Mouse (Mus musculus): ENCODE measurements around the gene Slfn2.
"Not testable (repeated sequence)": the region's sequence is repeated elsewhere in the genome, so short reads cannot be mapped to it uniquely, and the experiment has no call there.

Slfn2 gene

DNA sequence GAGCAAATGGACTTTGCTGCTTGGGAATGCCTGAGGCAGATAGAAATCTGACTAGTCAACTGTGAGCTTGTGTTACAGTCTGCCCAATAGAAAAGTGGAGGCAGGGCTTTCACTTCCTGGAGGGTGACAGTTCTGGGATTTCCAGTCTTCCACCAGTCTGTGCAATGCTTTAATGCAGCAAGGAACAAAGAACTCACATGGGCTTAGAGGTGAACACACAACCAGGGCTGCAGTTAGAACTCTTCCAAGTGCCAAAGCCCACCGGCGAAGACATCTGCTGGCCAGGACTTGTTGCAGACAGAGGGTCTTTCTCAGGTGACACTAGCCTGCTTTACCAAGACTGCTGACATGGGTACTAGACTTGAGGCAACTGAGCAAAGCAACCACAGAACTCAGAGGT is at the start of gene Slfn2:
TSS of gene Slfn2 (plus strand) at position 167 of the 400 bp plus-strand sequence.
- peak; percentile 75 for DNase-seq (ENCODE audit: low spot score in 2 of 2)

DNA sequence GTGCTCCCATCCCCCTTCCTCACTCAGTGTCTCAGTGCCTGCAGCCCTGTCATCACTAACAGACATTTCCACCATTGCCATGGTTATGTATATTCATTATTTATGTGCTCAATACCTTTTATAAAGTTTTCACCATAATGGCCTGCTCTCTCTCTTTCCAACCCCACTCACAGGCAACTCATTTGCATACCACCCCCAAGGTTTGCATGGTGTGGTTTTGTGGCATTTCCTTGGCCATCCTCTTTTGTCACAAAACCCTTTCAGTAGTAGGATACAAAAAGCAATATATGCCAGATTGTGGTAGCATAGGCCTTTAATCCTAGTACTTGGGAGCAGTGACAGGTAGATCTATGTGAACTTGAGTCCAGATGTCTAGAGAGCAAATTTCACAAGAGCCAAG is 48.8 kb upstream of the Slfn2 start:
- peak; percentile 43 to 44 for DNase-seq (ENCODE audit: low spot score in 2 of 2)

DNA sequence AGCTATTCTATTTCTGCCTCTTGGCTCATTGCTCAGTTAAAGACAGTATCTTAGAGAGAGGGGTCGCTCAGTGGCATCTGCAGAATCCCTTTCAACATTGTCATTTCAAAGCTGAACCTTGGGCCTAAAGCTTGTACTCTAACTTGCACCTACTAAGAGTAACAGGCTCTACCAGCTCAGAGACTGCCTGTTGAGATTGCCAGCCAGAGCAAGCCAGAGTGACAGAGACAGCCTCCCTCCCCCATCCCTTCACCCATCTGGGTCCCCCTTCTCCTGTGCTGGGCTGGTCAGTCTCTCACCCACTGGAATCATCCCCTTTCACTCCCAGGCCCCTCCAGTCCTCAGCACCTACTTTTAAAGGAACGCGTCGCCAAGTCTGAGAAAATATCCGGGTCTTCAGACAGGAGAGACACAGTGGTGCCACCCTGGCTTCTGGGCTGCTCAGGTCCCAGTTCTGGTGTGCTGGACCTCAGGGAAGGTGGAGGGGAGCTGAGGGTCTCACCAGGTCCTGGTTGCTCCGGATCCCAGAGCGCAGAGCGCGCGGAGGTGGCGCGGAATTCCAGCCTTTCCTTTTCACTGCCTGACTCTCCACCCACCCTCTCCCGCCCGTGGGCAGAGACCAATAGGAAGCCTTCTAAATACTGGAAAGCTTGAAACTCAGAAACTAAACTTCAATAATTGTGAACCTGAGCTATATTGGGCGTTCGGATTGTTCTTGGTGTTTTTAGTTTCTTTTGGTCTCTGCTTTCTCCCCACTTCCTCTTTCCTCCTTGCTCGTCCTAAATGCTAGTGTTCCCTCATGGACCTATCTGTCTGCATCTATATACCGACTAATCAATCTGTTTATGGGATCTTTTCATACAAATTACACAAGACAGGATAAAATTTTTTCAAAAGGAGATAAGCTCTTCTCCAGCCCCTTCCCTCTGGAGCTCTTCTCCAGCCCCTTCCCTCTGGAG is 45.1 kb upstream of the Slfn2 start:
- peak; percentile 11 to 29 for DNase-seq (ENCODE audit: low spot score in 2 of 2)

DNA sequence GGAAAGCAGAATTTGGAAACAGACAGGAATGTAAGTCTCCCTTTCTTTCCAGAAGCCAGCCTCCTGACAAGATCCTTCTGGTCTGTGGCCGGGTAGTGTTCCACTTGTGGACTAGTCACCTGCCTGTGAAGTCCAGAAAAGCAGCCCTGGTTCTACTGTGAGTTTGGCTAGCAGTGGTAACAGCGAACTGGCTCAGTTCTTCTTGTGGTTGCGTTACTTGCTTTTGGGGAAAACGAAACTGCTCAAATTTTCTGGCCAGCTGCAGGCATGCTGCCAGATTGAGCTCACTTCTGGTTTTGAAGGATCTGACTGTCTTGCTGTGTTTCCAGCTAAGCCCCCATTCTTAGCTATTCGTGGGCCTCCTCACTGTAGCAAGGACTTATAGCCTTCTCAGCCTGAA is 44.3 kb upstream of the Slfn2 start, which contains the start of gene Slfn8:
TSS of gene Slfn8 (minus strand) at position 190 of the 400 bp plus-strand sequence.
- DNase-seq (ENCODE audit: low spot score in 2 of 2): peak; percentile 70 to 72

GRCm38 (mm10) chr11:83038686-83039085 is 26.2 kb upstream of the Slfn2 start:
- not testable (repeated sequence) for DNase-seq (ENCODE audit: low spot score in 2 of 2)

- DNase-seq (ENCODE audit: low spot score in 2 of 2): no peak
These were observed 25.8 kb upstream of the Slfn2 start for GRCm38 (mm10) chr11:83039156-83039555.

GRCm38 (mm10) chr11:83039796-83040195 is 25.1 kb upstream of the Slfn2 start:
- no peak for DNase-seq (ENCODE audit: low spot score in 2 of 2)

DNA sequence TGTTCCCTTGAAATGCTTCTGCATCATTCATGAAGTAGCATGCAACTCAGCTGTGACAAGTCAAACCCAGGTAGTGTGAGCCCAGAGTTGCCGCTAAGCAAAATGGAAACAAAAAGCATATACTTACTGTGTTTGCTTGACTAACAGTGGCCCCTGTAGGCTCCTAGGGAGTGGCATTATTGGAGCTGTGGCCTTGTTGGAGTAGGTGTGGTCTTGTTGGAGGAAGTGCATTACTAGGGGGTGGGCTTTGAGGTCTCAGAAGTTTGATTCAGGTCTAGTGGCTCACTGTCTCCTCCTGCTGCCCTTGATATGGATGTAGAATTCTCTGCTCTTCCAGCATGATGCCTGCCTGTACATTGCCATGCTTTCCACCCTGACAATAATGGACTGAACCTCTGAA is 24.6 kb upstream of the Slfn2 start:
- DNase-seq (ENCODE audit: low spot score in 2 of 2): peak; percentile 60 to 70

- no peak for DNase-seq (ENCODE audit: low spot score in 2 of 2)
These were observed 23.9 kb upstream of the Slfn2 start for GRCm38 (mm10) chr11:83041000-83041399.

DNA sequence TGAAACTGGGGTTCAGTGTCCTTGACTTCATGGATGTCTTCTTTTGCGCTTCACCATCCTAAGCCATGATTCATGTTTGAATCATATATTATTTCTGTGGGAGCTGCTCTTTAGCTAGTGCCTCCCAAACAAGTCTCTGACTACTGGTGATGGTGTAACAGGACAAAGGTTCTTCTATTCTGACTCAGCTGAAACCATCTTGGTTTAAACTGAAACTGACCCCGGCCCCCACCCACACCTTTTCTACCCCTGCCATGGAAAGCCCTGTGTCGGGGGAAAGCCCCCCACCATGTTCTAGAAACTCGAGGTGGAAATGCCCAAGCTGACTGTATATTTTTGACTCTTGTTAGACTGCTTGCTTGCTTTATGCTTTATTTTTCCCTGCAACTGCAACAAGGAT is 21.0 kb upstream of the Slfn2 start:
- no peak for DNase-seq (ENCODE audit: low spot score in 2 of 2)

DNA sequence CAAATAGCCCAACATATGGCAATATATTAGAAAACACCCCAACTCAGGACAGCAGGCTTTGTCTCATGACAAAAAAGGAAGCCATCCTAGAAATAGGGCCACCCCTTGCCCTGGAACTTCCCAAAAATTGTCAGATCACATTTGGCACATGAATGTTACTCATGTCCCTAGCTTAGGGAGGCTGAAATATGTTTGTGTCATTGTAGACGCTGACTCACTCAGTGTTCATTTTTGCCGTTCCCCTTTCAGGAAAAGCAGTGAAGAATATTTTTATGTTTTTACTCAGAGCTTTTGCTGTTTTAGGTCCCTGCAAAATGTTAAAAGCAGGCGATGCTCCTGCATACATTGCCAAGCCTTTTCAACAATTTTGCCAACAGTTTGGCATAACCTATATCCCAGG is 19.3 kb upstream of the Slfn2 start:
- no peak for DNase-seq (ENCODE audit: low spot score in 2 of 2)

GRCm38 (mm10) chr11:83057863-83058262 is 7.0 kb upstream of the Slfn2 start:
- peak; percentile 45 to 69 for DNase-seq (ENCODE audit: low spot score in 2 of 2)

- no peak for DNase-seq (ENCODE audit: low spot score in 2 of 2)
These were observed 4.4 kb upstream of the Slfn2 start for GRCm38 (mm10) chr11:83060412-83061020.

GRCm38 (mm10) chr11:83061806-83062205 is 3.1 kb upstream of the Slfn2 start:
- no peak for DNase-seq (ENCODE audit: low spot score in 2 of 2)

DNA sequence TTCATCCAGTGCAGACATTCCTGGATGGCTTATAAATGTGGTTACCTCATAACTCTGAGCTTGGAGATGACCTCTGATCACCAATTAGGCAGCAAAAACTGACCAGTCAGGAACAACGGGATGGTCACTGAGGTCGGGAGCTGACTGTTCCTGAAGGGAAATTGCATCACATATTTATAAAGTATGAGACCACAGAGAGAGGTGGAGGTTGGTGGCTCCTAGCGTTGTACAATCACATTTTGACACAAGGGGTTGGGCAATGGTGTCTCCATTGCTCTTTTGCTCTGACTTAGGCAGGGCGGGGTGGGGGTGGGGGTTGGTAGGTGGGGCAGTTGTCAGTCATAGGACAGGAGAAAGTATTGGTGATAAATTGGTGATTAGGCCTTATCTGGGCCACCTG is 1.8 kb upstream of the Slfn2 start:
- DNase-seq (ENCODE audit: low spot score in 2 of 2): no peak

GRCm38 (mm10) chr11:83063941-83064349 is 967 bp upstream of the Slfn2 start:
- DNase-seq (ENCODE audit: low spot score in 2 of 2): peak in 1 of 2 experiments; percentile 44

DNA sequence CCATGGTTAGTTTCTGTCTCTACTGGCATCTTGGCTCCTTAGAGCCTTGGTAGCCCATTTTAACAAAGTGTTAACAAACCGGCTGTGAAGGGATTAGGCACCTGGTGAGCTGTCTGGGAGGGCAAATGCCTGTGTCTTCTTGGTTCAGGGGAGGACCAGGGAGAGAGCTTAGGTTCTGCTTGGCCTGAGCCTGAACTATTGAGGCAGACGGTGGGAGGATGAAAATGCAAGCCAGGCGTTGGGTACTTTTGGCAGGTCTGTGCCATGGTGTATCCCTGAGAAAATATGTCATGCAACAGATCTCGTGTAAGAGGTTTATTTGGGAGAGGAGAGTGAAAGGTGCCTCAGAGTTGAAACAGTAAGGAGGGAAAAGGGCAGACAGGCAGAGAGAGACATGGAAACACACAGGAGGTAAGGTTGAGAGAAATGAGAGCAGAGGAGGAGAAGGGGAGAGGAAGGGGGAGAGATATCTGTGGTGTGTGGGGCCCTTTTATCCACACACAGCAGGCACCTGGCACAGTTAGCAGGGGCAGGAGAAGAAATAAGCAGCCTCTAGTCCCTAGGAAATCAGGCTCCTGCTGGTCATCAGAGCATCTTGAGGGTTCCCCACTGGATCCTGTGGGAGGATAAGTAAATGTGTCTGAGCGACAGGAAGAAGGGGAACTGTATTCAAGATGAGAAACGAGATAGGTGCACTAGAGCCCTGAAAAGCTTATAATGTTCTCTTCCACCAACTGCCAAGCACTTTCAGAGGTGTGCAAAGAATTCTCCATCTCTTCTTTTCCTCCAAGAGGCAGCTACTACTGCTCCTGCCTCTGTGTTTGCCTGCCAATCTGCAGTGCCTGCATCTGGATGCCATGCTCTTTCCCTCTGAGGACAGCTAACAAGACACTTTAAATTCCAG is 781 bp downstream of the Slfn2 start:
- no peak for DNase-seq (ENCODE audit: low spot score in 2 of 2)

DNA sequence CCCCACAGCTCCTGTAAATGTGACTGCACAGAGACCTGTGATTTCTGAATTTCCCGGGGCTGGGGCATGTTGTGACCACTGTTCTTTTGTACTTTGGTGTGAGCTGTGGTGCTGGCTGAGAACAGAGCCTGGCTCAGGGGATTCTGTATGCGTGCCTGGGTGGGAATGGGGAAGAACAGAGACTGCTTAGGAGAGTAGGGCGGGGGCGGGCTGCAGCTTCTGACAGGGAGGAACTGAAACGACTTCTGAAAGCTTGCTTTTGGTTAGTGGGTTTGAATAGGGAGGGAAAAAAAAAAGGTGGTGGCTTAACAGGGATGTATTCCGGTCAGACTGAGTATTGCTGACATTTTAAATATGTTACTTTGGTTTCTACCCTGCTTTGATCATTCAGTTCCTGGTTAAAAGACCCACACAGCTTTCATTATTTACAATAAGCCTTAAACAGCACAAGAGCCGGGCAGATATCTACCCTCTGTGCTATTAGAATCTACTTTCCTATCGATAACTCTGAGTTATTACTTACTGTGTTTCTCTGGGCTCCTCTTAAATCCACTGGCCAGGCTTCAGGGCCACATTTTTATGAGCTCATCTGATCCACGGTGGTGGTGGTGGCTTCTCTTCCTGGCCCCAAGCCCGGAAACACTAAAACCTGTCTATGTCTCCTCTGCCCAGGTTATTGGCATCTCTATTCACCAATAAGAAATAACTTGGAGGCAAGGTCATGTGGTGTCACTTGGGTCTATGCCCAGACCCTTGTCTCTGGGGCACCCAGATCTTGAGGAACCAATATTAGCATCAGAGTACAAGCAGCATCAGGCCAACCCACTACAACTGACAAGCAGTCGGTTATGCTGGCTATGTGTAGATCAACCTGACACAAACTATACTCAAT is 2.0 kb downstream of the Slfn2 start:
- DNase-seq (ENCODE audit: low spot score in 2 of 2): peak; percentile 74 to 78

GRCm38 (mm10) chr11:83067982-83068694 is 3.2 kb downstream of the Slfn2 start:
- DNase-seq (ENCODE audit: low spot score in 2 of 2): peak in 1 of 2 experiments; percentile 37

DNA sequence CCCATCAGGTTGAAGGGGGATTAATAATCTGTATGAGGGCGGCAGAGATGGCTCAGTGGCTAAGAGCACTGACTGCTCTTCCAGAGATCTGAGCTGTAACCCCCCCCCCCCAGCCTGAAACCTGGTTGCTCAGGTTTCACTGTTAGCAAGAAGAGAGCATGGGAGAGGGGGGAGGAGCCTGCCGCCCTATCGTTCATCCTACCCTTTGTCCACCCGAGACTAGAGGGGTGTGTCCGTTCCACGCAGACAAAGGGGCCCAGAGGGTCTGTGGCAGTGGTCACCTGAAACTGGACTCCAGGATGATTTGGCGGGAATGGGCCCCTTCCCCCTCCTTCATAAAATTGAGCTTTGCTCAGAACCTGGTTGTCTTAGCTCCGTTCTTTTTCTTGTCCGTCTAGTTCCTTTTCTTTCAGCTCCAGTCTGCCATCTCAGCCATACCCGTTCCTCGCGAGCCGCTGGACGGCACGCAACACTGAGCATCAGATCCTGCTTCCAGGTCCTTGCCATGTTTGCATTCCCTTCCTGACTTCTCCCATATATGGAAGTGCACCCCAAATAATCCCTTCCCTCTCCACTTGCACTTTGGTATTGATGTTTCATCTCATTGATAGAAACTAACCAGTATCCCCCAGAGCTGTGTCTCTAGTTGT is 5.5 kb downstream of the Slfn2 start:
- no peak for DNase-seq (ENCODE audit: low spot score in 2 of 2)

All from spleen, postnatal 36 days (tissue).